Mouse (Mus musculus) MEL (cell line): ENCODE data around the gene Abcg1. TPM values are rescaled to one million over a fixed set of nuclear protein-coding genes. Genes with fewer than 3 reads are reported as not detected.

Experiments used
- DNase-seq: peaks from one replicate; pipeline ENCODE4 v3.0.0; 2011; ENCODE audit warnings: low read depth, low spot score
- H3K27ac ChIP-seq: 2 replicates; pipeline ENCODE4 v1.5.1; 2012; ENCODE audit warnings: low read depth, mild to moderate bottlenecking, control low read depth, low read length, moderate library complexity; ENCODE audit not compliant: control insufficient read depth
- H3K27me3 ChIP-seq, 2 experiments: fragments of 150-350 bp in 1 of 2; sonication (generic) in 1 of 2; 2 replicates each; pipeline ENCODE4 v1.6.1; 2012; ENCODE audit warnings: low read length in 2 of 2, mild to moderate bottlenecking in 2 of 2, improper control_type of control experiment in 1 of 2, moderate library complexity in 1 of 2; ENCODE audit not compliant: insufficient read depth in 2 of 2, control insufficient read depth in 1 of 2
- H3K36me3 ChIP-seq, 2 experiments: 2 replicates each; pipeline ENCODE4 v1.6.1; 2012 to 2014; ENCODE audit warnings: low read length in 2 of 2, improper control_type of control experiment in 1 of 2, inconsistent platforms in 1 of 2, mild to moderate bottlenecking in 1 of 2; ENCODE audit not compliant: insufficient read depth in 2 of 2, control insufficient read depth in 1 of 2
- H3K4me1 ChIP-seq, 2 experiments: fragments of 150-350 bp in 1 of 2; sonication (generic) in 1 of 2; 2 replicates each; pipeline ENCODE4 v1.6.1; 2012; ENCODE audit warnings: low read length in 2 of 2, improper control_type of control experiment in 1 of 2, mild to moderate bottlenecking in 1 of 2; ENCODE audit not compliant: insufficient read depth in 2 of 2, control insufficient read depth in 1 of 2
- H3K4me3 ChIP-seq, 2 experiments: fragments of 150-350 bp in 1 of 2; sonication (generic) in 1 of 2; 2 replicates each; pipeline ENCODE4 v1.5.1; 2012; ENCODE audit warnings: low read depth in 2 of 2, low read length in 2 of 2, mild to moderate bottlenecking in 2 of 2, moderate library complexity in 2 of 2, control low read depth in 1 of 2, improper control_type of control experiment in 1 of 2; ENCODE audit not compliant: control insufficient read depth in 1 of 2, insufficient read depth in 1 of 2
- H3K79me2 ChIP-seq: 2 replicates; pipeline ENCODE4 v1.6.1; 2012; ENCODE audit warnings: mild to moderate bottlenecking, low read length, moderate library complexity; ENCODE audit not compliant: control insufficient read depth, poor library complexity, insufficient read depth
- H3K9ac ChIP-seq: 2 replicates; pipeline ENCODE4 v1.6.1; 2012; ENCODE audit warnings: low read depth, mild to moderate bottlenecking, control low read depth, low read length, moderate library complexity; ENCODE audit not compliant: control insufficient read depth, poor library complexity, severe bottlenecking
- H3K9me3 ChIP-seq: fragments of 150-350 bp; sonication (generic); replicated peaks from 2 replicates; pipeline ENCODE4 v1.6.1; 2012; ENCODE audit warnings: mild to moderate bottlenecking, low read length, improper control_type of control experiment, moderate library complexity; ENCODE audit not compliant: insufficient read depth
- BHLHE40 ChIP-seq: IDR thresholded peaks from 2 replicates; pipeline ENCODE4 v1.6.1; 2012; ENCODE audit warnings: low read depth, mild to moderate bottlenecking, inconsistent platforms, low read length, improper control_type of control experiment, borderline replicate concordance
- CHD1 ChIP-seq: IDR thresholded peaks from 2 replicates; pipeline ENCODE4 v1.6.1; 2012; ENCODE audit warnings: low read depth, mild to moderate bottlenecking, inconsistent platforms, low read length, improper control_type of control experiment
- CHD2 ChIP-seq: IDR thresholded peaks from 2 replicates; pipeline ENCODE4 v1.6.1; 2011; ENCODE audit warnings: low read length, improper control_type of control experiment
- CTCF ChIP-seq, 3 experiments: IDR thresholded peaks in 2 of 3; conservative IDR thresholded peaks in 1 of 3; 2 replicates each; pipeline ENCODE4 v1.5.1; 2011 to 2012; ENCODE audit warnings: low read length in 3 of 3, low read depth in 2 of 3, mild to moderate bottlenecking in 2 of 3, improper control_type of control experiment in 1 of 3, inconsistent platforms in 1 of 3, mixed read lengths in 1 of 3, moderate library complexity in 1 of 3; ENCODE audit not compliant: control insufficient read depth in 1 of 3, insufficient read depth in 1 of 3, poor library complexity in 1 of 3, severe bottlenecking in 1 of 3
- E2F4 ChIP-seq: IDR thresholded peaks from 2 replicates; pipeline ENCODE4 v1.6.1; 2011; ENCODE audit warnings: low read depth, low read length, improper control_type of control experiment, borderline replicate concordance
- ELF1 ChIP-seq: IDR thresholded peaks from 2 replicates; pipeline ENCODE4 v1.6.1; 2014; ENCODE audit warnings: low read depth, mild to moderate bottlenecking, inconsistent platforms, low read length, improper control_type of control experiment, moderate library complexity
- EP300 ChIP-seq, 2 experiments: IDR thresholded peaks; 2 replicates each; pipeline ENCODE4 v1.6.1; 2011; ENCODE audit warnings: improper control_type of control experiment in 2 of 2, low read length in 2 of 2, low read depth in 1 of 2, mild to moderate bottlenecking in 1 of 2
- ETS1 ChIP-seq: IDR thresholded peaks from 2 replicates; pipeline ENCODE4 v1.6.1; 2012; ENCODE audit warnings: low read depth, mild to moderate bottlenecking, inconsistent platforms, low read length, improper control_type of control experiment, moderate library complexity
- GATA1 ChIP-seq: IDR thresholded peaks from 2 replicates; pipeline ENCODE4 v1.6.1; 2011; ENCODE audit warnings: low read depth, low read length, improper control_type of control experiment
- JUND ChIP-seq: IDR thresholded peaks from 2 replicates; pipeline ENCODE4 v1.6.1; 2011; ENCODE audit warnings: low read depth, mild to moderate bottlenecking, improper control_type of control experiment, low read length
- MAFK ChIP-seq: IDR thresholded peaks from 2 replicates; pipeline ENCODE4 v1.6.1; 2011; ENCODE audit warnings: low read depth, mild to moderate bottlenecking, low read length, improper control_type of control experiment, borderline replicate concordance
- MAX ChIP-seq: IDR thresholded peaks from 2 replicates; pipeline ENCODE4 v1.6.1; 2011; ENCODE audit warnings: low read length, improper control_type of control experiment
- MAZ ChIP-seq: IDR thresholded peaks from 2 replicates; pipeline ENCODE4 v1.6.1; 2012; ENCODE audit warnings: low read depth, mild to moderate bottlenecking, inconsistent platforms, low read length, improper control_type of control experiment
- MEF2A ChIP-seq: IDR thresholded peaks from 2 replicates; pipeline ENCODE4 v1.6.1; 2014; ENCODE audit warnings: low read depth, mild to moderate bottlenecking, inconsistent platforms, low read length, improper control_type of control experiment; ENCODE audit not compliant: poor library complexity, insufficient replicate concordance, severe bottlenecking; ENCODE audit errors: extremely low read depth
- MXI1 ChIP-seq: IDR thresholded peaks from 2 replicates; pipeline ENCODE4 v1.6.1; 2011; ENCODE audit warnings: mild to moderate bottlenecking, low read depth, low read length, improper control_type of control experiment
- MYC ChIP-seq: IDR thresholded peaks from 2 replicates; pipeline ENCODE4 v1.6.1; 2011; ENCODE audit warnings: low read depth, mild to moderate bottlenecking, low read length, improper control_type of control experiment, moderate library complexity
- NELFE ChIP-seq: IDR thresholded peaks from 2 replicates; pipeline ENCODE4 v1.6.1; 2011; ENCODE audit warnings: low read depth, low read length, improper control_type of control experiment
- NRF1 ChIP-seq: IDR thresholded peaks from 2 replicates; pipeline ENCODE4 v1.6.1; 2014; ENCODE audit warnings: low read depth, mild to moderate bottlenecking, inconsistent platforms, low read length, improper control_type of control experiment, moderate library complexity; ENCODE audit not compliant: poor library complexity, insufficient read depth, severe bottlenecking
- POLR2AphosphoS5 ChIP-seq: IDR thresholded peaks from 2 replicates; pipeline ENCODE4 v1.6.1; 2012; ENCODE audit warnings: low read depth, borderline replicate concordance, mild to moderate bottlenecking, inconsistent platforms, low read length, moderate library complexity, mixed read lengths
- RAD21 ChIP-seq: IDR thresholded peaks from 2 replicates; pipeline ENCODE4 v1.6.1; 2011; ENCODE audit warnings: mild to moderate bottlenecking, low read depth, low read length, improper control_type of control experiment
- RCOR1 ChIP-seq: IDR thresholded peaks from 2 replicates; pipeline ENCODE4 v1.6.1; 2012; ENCODE audit warnings: low read depth, mild to moderate bottlenecking, inconsistent platforms, low read length, improper control_type of control experiment
- SIN3A ChIP-seq: IDR thresholded peaks from 2 replicates; pipeline ENCODE4 v1.6.1; 2012; ENCODE audit warnings: low read length, improper control_type of control experiment, inconsistent platforms
- SMC3 ChIP-seq: IDR thresholded peaks from 2 replicates; pipeline ENCODE4 v1.6.1; 2011; ENCODE audit warnings: low read depth, low read length, improper control_type of control experiment
- TCF12 ChIP-seq: IDR thresholded peaks from 2 replicates; pipeline ENCODE4 v1.6.1; 2014; ENCODE audit warnings: low read depth, mild to moderate bottlenecking, inconsistent platforms, low read length, improper control_type of control experiment, moderate library complexity
- UBTF ChIP-seq: IDR thresholded peaks from 2 replicates; pipeline ENCODE4 v1.6.1; 2012; ENCODE audit warnings: low read depth, mild to moderate bottlenecking, inconsistent platforms, low read length, improper control_type of control experiment, moderate library complexity, borderline replicate concordance; ENCODE audit not compliant: insufficient read depth
- USF2 ChIP-seq, 2 experiments: IDR thresholded peaks; 2 replicates each; pipeline ENCODE4 v1.6.1; 2011 to 2012; ENCODE audit warnings: improper control_type of control experiment in 2 of 2, low read length in 2 of 2, borderline replicate concordance in 1 of 2, inconsistent platforms in 1 of 2, low read depth in 1 of 2, mild to moderate bottlenecking in 1 of 2; ENCODE audit not compliant: insufficient read depth in 1 of 2
- ZKSCAN1 ChIP-seq: IDR thresholded peaks from 2 replicates; pipeline ENCODE4 v1.6.1; 2012; ENCODE audit warnings: low read depth, mild to moderate bottlenecking, inconsistent platforms, low read length, improper control_type of control experiment, moderate library complexity
- polyA plus RNA-seq, 2 experiments: library from polyadenylated mRNA; stranded (reverse) in 1 of 2; unstranded in 1 of 2; fragments of >175 nt in 1 of 2; fragments of >200 nt in 1 of 2; gene quantifications; 2 replicates each; pipeline versions ENCODE4 v1.2.1 to v1.2.4; 2012; ENCODE audit warnings: low replicate concordance in 2 of 2, low read depth in 1 of 2; ENCODE audit not compliant: insufficient read length in 2 of 2, insufficient read depth in 1 of 2, missing spikeins in 1 of 2
- total RNA-seq: library from RNA; depleted of rRNA; stranded (reverse); fragments of 300-350 nt; gene quantifications from 2 replicates; pipeline ENCODE4 v1.2.3, GENCODE M21; 2012

Abcg1 gene
- total and polyA plus RNA-seq, 3 experiments: 11.6 to 18.0 TPM; not detected in 1

DNA sequence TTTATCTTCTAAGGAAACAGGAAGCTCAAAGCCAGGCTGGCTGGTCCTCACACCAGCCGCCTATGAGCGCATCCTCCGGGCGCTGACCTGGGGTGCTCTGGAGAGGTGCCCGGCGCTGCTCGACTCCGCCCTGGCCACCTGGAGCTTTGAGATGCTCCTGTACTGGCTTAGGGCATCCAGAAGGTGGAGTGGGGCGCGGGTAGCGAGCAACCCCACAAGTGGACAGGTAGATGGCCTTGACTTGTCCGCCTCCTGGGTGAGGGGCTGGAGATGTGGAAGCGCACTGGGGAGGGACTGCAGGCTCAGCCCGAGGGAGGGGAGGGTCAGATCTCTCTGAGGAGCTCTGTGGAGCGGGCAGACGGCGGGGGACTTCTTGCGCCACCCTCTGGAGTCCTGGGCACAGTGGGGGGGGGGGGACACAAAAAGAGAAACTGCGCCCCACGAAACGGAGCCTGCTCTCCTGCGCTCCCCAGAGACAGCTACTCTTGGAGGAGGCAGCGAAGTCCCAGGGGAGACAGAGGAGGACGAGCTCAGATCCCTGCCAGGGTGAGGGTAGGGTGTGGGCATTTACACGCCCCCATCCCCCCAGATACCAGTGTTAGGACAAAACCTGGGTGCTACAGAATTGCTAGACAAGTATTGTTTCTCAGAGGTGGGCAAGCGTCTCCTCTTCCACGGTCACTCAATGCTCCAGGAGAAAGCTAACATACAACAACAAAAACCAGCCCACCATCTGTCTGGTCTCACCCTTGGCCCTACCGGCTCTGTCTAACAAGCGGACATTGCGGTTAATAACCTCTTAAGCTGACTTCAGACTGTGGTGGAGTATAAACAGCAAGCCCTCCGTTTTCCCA, 643 bp downstream of the Abcg1 start:
- H3K9ac ChIP-seq: peak overlapping the region; percentile 65
- TF ChIP-seq CTCF (IDR thresholded peaks at IDR 0.05 in 2 of 3, conservative IDR thresholded peaks at IDR 0.05 in 1 of 3; ENCODE audit: control insufficient read depth in 1 of 3, insufficient read depth in 1 of 3, low read depth in 2 of 3, low read length in 3 of 3, poor library complexity in 1 of 3, severe bottlenecking in 1 of 3): peak in 2 of 3 experiments; percentile 0 to 9; a peak in 1 of 6 replicates
- 0 out of 2 replicates have a peak, but pooled peaks have one; percentile 15 for TF ChIP-seq MXI1
- TF ChIP-seq CHD1: 0 out of 2 replicates have a peak, but pooled peaks have one; percentile 32
- TF ChIP-seq SIN3A: 0 out of 2 replicates have a peak, but pooled peaks have one; percentile 12
- no peak; the same call in 1 of the 2 replicates for TF ChIP-seq NELFE
- no peak for TF ChIP-seq NRF1
- 0 out of 2 replicates have a peak, but pooled peaks have one; percentile 37 for TF ChIP-seq MAZ
- TF ChIP-seq UBTF: 0 out of 2 replicates have a peak, but pooled peaks have one; percentile 24
- TF ChIP-seq MAX: no peak
- no peak for DNase-seq

DNA sequence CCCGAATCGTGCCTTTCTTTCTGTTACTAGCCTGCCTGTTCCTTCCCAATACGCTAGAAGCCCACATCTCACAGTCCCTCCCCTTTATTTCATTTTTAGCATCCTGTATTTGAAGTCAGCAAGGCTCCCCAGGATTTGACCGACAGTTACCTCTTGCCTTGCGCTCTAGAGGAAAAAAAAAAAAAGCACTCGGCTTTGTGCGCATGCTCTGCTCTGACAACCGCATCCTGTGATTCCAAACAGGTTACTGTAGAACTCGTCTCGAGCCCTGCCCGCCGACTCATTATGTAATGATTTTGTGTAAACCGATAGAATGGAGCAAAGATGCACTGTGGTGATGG, 1.2 kb downstream of the Abcg1 start:
- Histone ChIP-seq H3K27me3 (no peaks in the 10 kb centered on the region), H3K9me3 (no peaks in the 10 kb centered on the region), H3K9ac (peak overlapping the region; percentile 75), H3K4me1 (peaks cover 15 to 33% of the 10 kb centered on the region in 2 experiments), H3K79me2 (peaks cover 2% of the 10 kb centered on the region; the same call in 1 of the 2 replicates), H3K4me3 (peak overlapping the region; percentile 58 to 75), H3K27ac (peak overlapping the region; percentile 99), H3K36me3 (peaks cover 0 to 21% of the 10 kb centered on the region in 2 experiments; a peak in 2 of 4 replicates)
- peak; percentile 92 for DNase-seq
- no peak for TF ChIP-seq RAD21
- TF ChIP-seq ELF1: no peak
- TF ChIP-seq USF2 (IDR thresholded peaks at IDR 0.05; ENCODE audit: borderline replicate concordance in 1 of 2, insufficient read depth in 1 of 2, low read depth in 1 of 2, low read length in 2 of 2): no peak
- peak; percentile 48 for TF ChIP-seq NELFE
- TF ChIP-seq ETS1: peak; percentile 19; the same call in 1 of the 2 replicates
- no peak for TF ChIP-seq E2F4
- no peak for TF ChIP-seq TCF12
- TF ChIP-seq SMC3: no peak
- no peak for TF ChIP-seq CHD2
- TF ChIP-seq POLR2AphosphoS5: no peak
- TF ChIP-seq MAFK: no peak
- no peak for TF ChIP-seq MEF2A
- peak; percentile 43; the same call in 1 of the 2 replicates for TF ChIP-seq SIN3A
- no peak for TF ChIP-seq BHLHE40
- TF ChIP-seq MYC: 0 out of 2 replicates have a peak, but pooled peaks have one; percentile 62
- no peak for TF ChIP-seq ZKSCAN1
- no peak for TF ChIP-seq CHD1
- 0 out of 2 replicates have a peak, but pooled peaks have one; percentile 27 for TF ChIP-seq RCOR1
- no peak for TF ChIP-seq GATA1
- TF ChIP-seq EP300 (IDR thresholded peaks at IDR 0.05; ENCODE audit: low read depth in 1 of 2, low read length in 2 of 2): no peak; a peak in 1 of 4 replicates
- TF ChIP-seq JUND: no peak

More for the DNA sequence above, 643 bp downstream of the Abcg1 start:
- Histone ChIP-seq H3K27ac (peak overlapping the region; percentile 70), H3K36me3 (peaks cover 0 to 21% of the 10 kb centered on the region in 2 experiments; a peak in 2 of 4 replicates), H3K79me2 (peaks cover 2% of the 10 kb centered on the region; the same call in 1 of the 2 replicates), H3K4me3 (peak overlapping the region; percentile 58 to 75), H3K27me3 (no peaks in the 10 kb centered on the region), H3K9me3 (no peaks in the 10 kb centered on the region), H3K4me1 (peaks cover 15 to 33% of the 10 kb centered on the region in 2 experiments)
